ENCODE assay signal across 8 mouse cellular contexts in the genomic region with DNA sequence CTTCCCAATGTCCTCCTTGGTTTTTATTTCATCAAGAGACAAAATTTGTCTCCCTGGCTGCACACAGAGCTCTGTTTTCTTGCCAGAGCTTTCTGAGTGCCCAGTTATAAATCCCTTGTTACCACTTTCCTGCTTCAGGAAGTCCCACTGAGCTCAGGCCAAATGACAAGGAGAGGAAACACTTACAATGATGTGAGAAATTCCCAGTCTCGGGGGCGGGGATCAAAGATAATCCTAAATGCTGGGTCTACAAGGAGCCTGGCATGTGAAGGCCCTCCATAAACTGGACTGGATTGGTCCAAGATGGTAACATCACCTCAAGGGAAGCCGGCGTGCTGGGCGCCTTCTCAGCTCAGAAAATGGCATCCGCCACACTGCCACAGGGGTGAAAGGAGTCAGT. TPM values are rescaled to one million over a fixed set of nuclear protein-coding genes. Genes with fewer than 3 reads are reported as not detected.
DNase-seq lines count a peak whose midpoint lies in the region; ATAC-seq and TF ChIP-seq lines count a peak whose summit lies in the region.

No protein-coding gene starts in this region.

- H3K9ac ChIP-seq in neural tube, embryonic 11.5 days (ENCODE audit: low read length), result no peak overlapping the region
- H3K9ac ChIP-seq in hindbrain, embryonic 11.5 days (ENCODE audit: low read depth, low read length), result no peak overlapping the region
- H3K9ac ChIP-seq in limb, embryonic 14.5 days (ENCODE audit: low read depth, low read length, severe bottlenecking), result 0 out of 2 replicates have a peak overlapping the region, but pooled peaks have one; percentile 12
- H3K9ac ChIP-seq in stomach, postnatal 0 days (ENCODE audit: low read length), result no peak overlapping the region

- TF ChIP-seq POLR2A in limb, embryonic 14.5 days (IDR thresholded peaks at IDR 0.05; ENCODE audit: borderline replicate concordance, extremely low read depth, insufficient read depth, insufficient read length), result no peak

- H3K4me1 ChIP-seq in neural tube, embryonic 11.5 days (ENCODE audit: control insufficient read depth, insufficient read depth, low read length), result peaks cover 43% of the 10 kb centered on the region
- H3K4me1 ChIP-seq in hindbrain, embryonic 11.5 days (replicated peaks; ENCODE audit: control insufficient read depth, insufficient read depth, low read length), result peaks cover 2% of the 10 kb centered on the region
- peaks cover 69% of the 10 kb centered on the region for H3K4me1 ChIP-seq in limb, embryonic 14.5 days (ENCODE audit: control insufficient read depth, insufficient read depth, low read length)
- no peaks in the 10 kb centered on the region for H3K4me1 ChIP-seq in stomach, postnatal 0 days (replicated peaks; ENCODE audit: control insufficient read depth, insufficient read depth)

- DNase-seq in neural tube, embryonic 11.5 days (ENCODE audit: low spot score), result no peak
- DNase-seq in neural tube, embryonic 10.5 days (ENCODE audit: extremely low spot score, low spot score), result no peak
- no peak for DNase-seq in hindbrain, embryonic 11.5 days (ENCODE audit: low spot score)
- no peak for DNase-seq in limb, embryonic 14.5 days (ENCODE audit: low spot score)
- DNase-seq in stomach, postnatal 0 days (ENCODE audit: low spot score), result no peak
- no peak for DNase-seq in frontal cortex, postnatal 36 days (ENCODE audit: low spot score in 2 of 2)
- no peak for DNase-seq in layer of hippocampus, adult 9-11 months

- H3K4me2 ChIP-seq in neural tube, embryonic 11.5 days (ENCODE audit: low read depth), result no peak overlapping the region
- no peak overlapping the region for H3K4me2 ChIP-seq in hindbrain, embryonic 11.5 days (replicated peaks; ENCODE audit: low read depth, low read length)
- H3K4me2 ChIP-seq in limb, embryonic 14.5 days (replicated peaks; ENCODE audit: low read depth, low read length, severe bottlenecking), result peak overlapping the region; percentile 33
- peak overlapping the region; percentile 17; the same call in 1 of the 2 replicates for H3K4me2 ChIP-seq in stomach, postnatal 0 days (replicated peaks; ENCODE audit: low read depth)

- no peak overlapping the region for H3K4me3 ChIP-seq in neural tube, embryonic 11.5 days (ENCODE audit: low read depth, low read length)
- H3K4me3 ChIP-seq in hindbrain, embryonic 11.5 days (ENCODE audit: low read depth, low read length), result no peak overlapping the region
- H3K4me3 ChIP-seq in limb, embryonic 14.5 days (replicated peaks; ENCODE audit: low read length), result no peak overlapping the region
- no peak overlapping the region for H3K4me3 ChIP-seq in stomach, postnatal 0 days (ENCODE audit: low read depth, low read length)

- H3K27me3 ChIP-seq in neural tube, embryonic 11.5 days (ENCODE audit: control insufficient read depth, insufficient read depth, low read length), result no peaks in the 10 kb centered on the region
- no peaks in the 10 kb centered on the region for H3K27me3 ChIP-seq in hindbrain, embryonic 11.5 days (ENCODE audit: control insufficient read depth, insufficient read depth, low read length)
- H3K27me3 ChIP-seq in limb, embryonic 14.5 days (ENCODE audit: control insufficient read depth, insufficient read depth, low read length), result no peaks in the 10 kb centered on the region
- H3K27me3 ChIP-seq in stomach, postnatal 0 days (ENCODE audit: control insufficient read depth, insufficient read depth, low read length), result no peaks in the 10 kb centered on the region

- TF ChIP-seq EP300 in stomach, postnatal 0 days (optimal IDR thresholded peaks at IDR 0.05), result no peak

- no peaks in the 10 kb centered on the region for H3K36me3 ChIP-seq in neural tube, embryonic 11.5 days (ENCODE audit: control insufficient read depth, insufficient read depth, low read length)
- no peaks in the 10 kb centered on the region for H3K36me3 ChIP-seq in hindbrain, embryonic 11.5 days (ENCODE audit: control insufficient read depth, insufficient read depth, low read length)
- no peaks in the 10 kb centered on the region for H3K36me3 ChIP-seq in limb, embryonic 14.5 days (ENCODE audit: control insufficient read depth, insufficient read depth, low read length)
- no peaks in the 10 kb centered on the region for H3K36me3 ChIP-seq in stomach, postnatal 0 days (ENCODE audit: control insufficient read depth, insufficient read depth, low read length)

- peak overlapping the region; percentile 54; the same call in 1 of the 2 replicates for H3K27ac ChIP-seq in neural tube, embryonic 11.5 days (ENCODE audit: low read depth, low read length)
- H3K27ac ChIP-seq in hindbrain, embryonic 11.5 days (ENCODE audit: low read depth, low read length), result 0 out of 2 replicates have a peak overlapping the region, but pooled peaks have one; percentile 30
- H3K27ac ChIP-seq in limb, embryonic 14.5 days (replicated peaks; ENCODE audit: low read depth, low read length), result peak overlapping the region; percentile 34; the same call in 1 of the 2 replicates
- H3K27ac ChIP-seq in stomach, postnatal 0 days (replicated peaks), result peak overlapping the region; percentile 63

- no peaks in the 10 kb centered on the region for H3K9me3 ChIP-seq in neural tube, embryonic 11.5 days (ENCODE audit: control insufficient read depth, low read length)
- no peaks in the 10 kb centered on the region for H3K9me3 ChIP-seq in hindbrain, embryonic 11.5 days (ENCODE audit: control insufficient read depth, low read length)
- H3K9me3 ChIP-seq in limb, embryonic 14.5 days (ENCODE audit: control insufficient read depth, low read length), result no peaks in the 10 kb centered on the region
- H3K9me3 ChIP-seq in stomach, postnatal 0 days (ENCODE audit: control insufficient read depth, low read length), result no peaks in the 10 kb centered on the region

- ATAC-seq in neural tube, embryonic 11.5 days (ENCODE audit: insufficient read depth, low FRiP score, low TSS enrichment), result no peak
- ATAC-seq in hindbrain, embryonic 11.5 days (ENCODE audit: low FRiP score), result no peak
- no peak for ATAC-seq in limb, embryonic 14.5 days (ENCODE audit: low FRiP score, low read depth)
- no peak for ATAC-seq in stomach, postnatal 0 days (ENCODE audit: low FRiP score, low TSS enrichment)
- ATAC-seq in frontal cortex, adult (ENCODE audit: low TSS enrichment), result no peak

- no peak for TF ChIP-seq CTCF in stomach, postnatal 0 days (IDR thresholded peaks at IDR 0.05; ENCODE audit: low read depth)

- WGBS in neural tube, embryonic 11.5 days, result 63% methylated on average over 6 of the region's 6 CpGs
- WGBS in hindbrain, embryonic 11.5 days, result 72% methylated on average over 6 of the region's 6 CpGs
- WGBS in limb, embryonic 14.5 days, result 35% methylated on average over 6 of the region's 6 CpGs
- 71% methylated on average over 6 of the region's 6 CpGs for WGBS in stomach, postnatal 0 days

RNA-seq across cellular contexts. Expression of gene Glod4, which starts 49.3 kb away (rescaled TPM):
- polyA plus RNA-seq in neural tube, embryonic 11.5 days (2014; fragmentation: Nextera tagmentation; extraction: Ambion mirVana), result 116 and 118 TPM in 2 replicates
- polyA plus RNA-seq in hindbrain, embryonic 11.5 days (2014; fragmentation: Nextera tagmentation; extraction: Ambion mirVana), result 132 and 140 TPM in 2 replicates
- polyA plus RNA-seq in limb, embryonic 14.5 days (2012; rRNA removed), result 36.4 and 56.2 TPM in 2 replicates
- polyA plus RNA-seq in limb, embryonic 14.5 days (2014; fragmentation: Nextera tagmentation; extraction: Ambion mirVana), result 140 and 141 TPM in 2 replicates
- 92.9 and 99.9 TPM in 2 replicates for polyA plus RNA-seq in stomach, postnatal 0 days (2015; fragmentation: Nextera tagmentation; extraction: Ambion mirVana)

RNA-seq across cellular contexts. Expression of gene Mrm3, which starts 49.3 kb away (rescaled TPM):
- polyA plus RNA-seq in neural tube, embryonic 11.5 days (2014; fragmentation: Nextera tagmentation; extraction: Ambion mirVana), result 18.6 and 18.8 TPM in 2 replicates
- 21.9 and 22.4 TPM in 2 replicates for polyA plus RNA-seq in hindbrain, embryonic 11.5 days (2014; fragmentation: Nextera tagmentation; extraction: Ambion mirVana)
- polyA plus RNA-seq in limb, embryonic 14.5 days (2012; rRNA removed), result 11.9 and 15.2 TPM in 2 replicates
- polyA plus RNA-seq in limb, embryonic 14.5 days (2014; fragmentation: Nextera tagmentation; extraction: Ambion mirVana), result 20.8 and 20.9 TPM in 2 replicates
- 13.4 and 14.7 TPM in 2 replicates for polyA plus RNA-seq in stomach, postnatal 0 days (2015; fragmentation: Nextera tagmentation; extraction: Ambion mirVana)

Comparison
In these comparisons a context has a peak if more than half of its experiments do, and no peak if none do; other contexts are left out.
1. H3K4me2 ChIP-seq: peak in limb, embryonic 14.5 days (single experiment) and stomach, postnatal 0 days (single experiment); none in neural tube, embryonic 11.5 days (single experiment) and hindbrain, embryonic 11.5 days (single experiment).
2. Peak in every context shown above with its lines, with median percentiles within 50 percentile points of each other: H3K27ac ChIP-seq.